Mouse (Mus musculus) C2C12 (cell line): ENCODE measurements around the gene Slc22a6.

ENCODE experiments used
- CEBPB ChIP-seq: IDR thresholded peaks from one replicate; pipeline ENCODE4 v1.6.1; 2011; ENCODE audit warnings: low read depth, mild to moderate bottlenecking, control low read depth, moderate library complexity
- CTCF ChIP-seq: IDR thresholded peaks from one replicate; pipeline ENCODE4 v1.5.1; 2011; ENCODE audit not compliant: control insufficient read depth, insufficient read depth, insufficient read length
- MAX ChIP-seq: IDR thresholded peaks from one replicate; pipeline ENCODE4 v1.6.1; 2011; ENCODE audit warnings: mild to moderate bottlenecking, control low read depth

DNA sequence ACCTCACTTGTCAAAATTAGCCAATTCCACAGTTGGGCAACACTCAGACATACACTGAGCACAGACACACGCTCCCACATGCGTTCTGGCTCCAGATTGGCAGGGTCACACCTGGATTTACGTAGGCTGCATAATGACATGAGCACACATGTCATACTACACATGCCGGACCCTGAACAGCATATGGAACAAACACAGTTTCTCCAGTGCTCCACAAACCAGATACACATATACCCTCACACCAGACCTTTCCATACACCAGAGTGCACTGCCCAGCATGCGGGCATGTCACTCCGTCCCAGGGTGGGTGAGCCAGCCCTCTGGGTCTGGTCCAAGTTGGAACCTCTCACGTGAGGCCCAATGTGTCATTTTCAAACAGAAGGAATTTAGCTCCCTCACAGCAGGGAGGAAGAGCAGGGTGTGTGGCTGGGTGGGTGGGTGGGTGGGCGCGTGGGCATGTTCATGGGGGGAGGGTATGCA is 45.6 kb downstream of the Slc22a6 start, which contains the start of gene Chrm1:
- TF ChIP-seq CTCF (no peak), CEBPB (no peak), MAX (no peak)
